Mouse (Mus musculus) C2C12 (cell line): ENCODE results near the gene Ung. TPM values are rescaled to one million over a fixed set of nuclear protein-coding genes. Genes with fewer than 3 reads are reported as not detected.

Experiments
- H3K27me3 ChIP-seq: one replicate; pipeline ENCODE4 v1.6.1; 2011; ENCODE audit not compliant: control insufficient read depth, insufficient read depth, insufficient read length
- H3K36me3 ChIP-seq: one replicate; pipeline ENCODE4 v1.6.1; 2011; ENCODE audit not compliant: control insufficient read depth, insufficient read depth
- H3K4me3 ChIP-seq: one replicate; pipeline ENCODE4 v1.5.1; 2011; ENCODE audit warnings: mild to moderate bottlenecking, control low read depth; ENCODE audit not compliant: poor library complexity, insufficient read depth, severe bottlenecking
- H3K79me2 ChIP-seq: one replicate; pipeline ENCODE4 v1.6.1; 2011; ENCODE audit not compliant: control insufficient read depth, insufficient read depth
- H3K79me3 ChIP-seq: one replicate; pipeline ENCODE4 v1.6.1; 2011; ENCODE audit warnings: low read depth, control low read depth
- H3ac ChIP-seq: one replicate; pipeline ENCODE3; 2011; ENCODE audit warnings: low read depth; ENCODE audit not compliant: control insufficient read depth, insufficient read length
- CEBPB ChIP-seq: IDR thresholded peaks from one replicate; pipeline ENCODE4 v1.6.1; 2011; ENCODE audit warnings: low read depth, mild to moderate bottlenecking, control low read depth, moderate library complexity
- CTCF ChIP-seq: IDR thresholded peaks from one replicate; pipeline ENCODE4 v1.5.1; 2011; ENCODE audit not compliant: control insufficient read depth, insufficient read depth, insufficient read length
- FOSL1 ChIP-seq: IDR thresholded peaks from one replicate; pipeline ENCODE4 v1.8.0; 2011; ENCODE audit warnings: mild to moderate bottlenecking, low read length; ENCODE audit not compliant: poor library complexity, insufficient read depth, severe bottlenecking
- MAX ChIP-seq: IDR thresholded peaks from one replicate; pipeline ENCODE4 v1.6.1; 2011; ENCODE audit warnings: mild to moderate bottlenecking, control low read depth
- MYOD1 ChIP-seq: IDR thresholded peaks from one replicate; pipeline ENCODE4 v1.6.1; 2011; ENCODE audit warnings: low read depth; ENCODE audit not compliant: control insufficient read depth, insufficient read length
- MYOG ChIP-seq: IDR thresholded peaks from one replicate; pipeline ENCODE4 v1.6.1; 2011; ENCODE audit not compliant: control insufficient read depth, insufficient read length; ENCODE audit errors: extremely low read depth
- USF1 ChIP-seq: IDR thresholded peaks from one replicate; pipeline ENCODE4 v1.6.1; 2011; ENCODE audit warnings: low read depth, mild to moderate bottlenecking, control low read depth, moderate library complexity
- polyA plus RNA-seq: library from polyadenylated mRNA; unstranded; fragments of >200 nt; fragmentation: generic; extraction: Trizol; gene quantifications from one replicate; pipeline ENCODE4 v1.2.1, GENCODE M21; 2012; ENCODE audit warnings: missing spikeins

The Ung gene
- polyA plus RNA-seq, 1 experiment = 13.7 TPM

DNA sequence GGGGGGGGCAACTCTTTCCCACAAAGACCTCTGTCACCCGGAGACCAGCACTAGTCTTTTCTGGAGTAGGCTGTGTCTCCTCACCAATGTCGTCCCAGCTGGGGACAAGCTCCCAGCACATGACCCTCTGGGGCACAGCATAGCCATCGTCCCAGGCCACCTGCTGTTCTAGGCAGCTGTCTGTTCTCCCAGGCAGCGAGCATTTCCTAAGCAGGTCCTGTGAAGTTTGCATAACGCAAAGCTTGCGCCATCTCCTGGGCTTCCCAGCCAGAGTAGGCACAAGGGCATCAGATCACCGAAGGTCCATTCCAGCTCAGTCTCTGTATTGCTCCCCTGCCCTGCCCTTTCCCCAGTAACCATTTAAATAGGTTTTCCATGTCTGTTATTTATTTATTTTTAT is 27.1 kb downstream of the Ung start:
- Histone ChIP-seq H3K27me3 (peaks cover 12% of the 10 kb centered on the region), H3K36me3 (no peaks in the 10 kb centered on the region), H3ac (no peak overlapping the region), H3K4me3 (no peak overlapping the region), H3K79me3 (no peaks in the 10 kb centered on the region), H3K79me2 (no peaks in the 10 kb centered on the region)
- TF ChIP-seq CTCF (no peak), FOSL1 (no peak), MYOD1 (no peak), MYOG (no peak), CEBPB (no peak), MAX (no peak), USF1 (no peak)

GRCm38 (mm10) chr5:114161424-114161823 is 31.2 kb downstream of the Ung start:
- no peaks in the 10 kb centered on the region for H3K79me3 ChIP-seq
- H3K4me3 ChIP-seq = no peak overlapping the region
- no peak for TF ChIP-seq MAX
- TF ChIP-seq USF1 = no peak
- TF ChIP-seq MYOG = no peak
- no peak for TF ChIP-seq MYOD1
- no peak for TF ChIP-seq CEBPB
- no peak for TF ChIP-seq FOSL1
- no peak for TF ChIP-seq CTCF
- no peak overlapping the region for H3ac ChIP-seq
- H3K79me2 ChIP-seq = no peaks in the 10 kb centered on the region
- H3K27me3 ChIP-seq = peaks cover 3% of the 10 kb centered on the region
- no peaks in the 10 kb centered on the region for H3K36me3 ChIP-seq

DNA sequence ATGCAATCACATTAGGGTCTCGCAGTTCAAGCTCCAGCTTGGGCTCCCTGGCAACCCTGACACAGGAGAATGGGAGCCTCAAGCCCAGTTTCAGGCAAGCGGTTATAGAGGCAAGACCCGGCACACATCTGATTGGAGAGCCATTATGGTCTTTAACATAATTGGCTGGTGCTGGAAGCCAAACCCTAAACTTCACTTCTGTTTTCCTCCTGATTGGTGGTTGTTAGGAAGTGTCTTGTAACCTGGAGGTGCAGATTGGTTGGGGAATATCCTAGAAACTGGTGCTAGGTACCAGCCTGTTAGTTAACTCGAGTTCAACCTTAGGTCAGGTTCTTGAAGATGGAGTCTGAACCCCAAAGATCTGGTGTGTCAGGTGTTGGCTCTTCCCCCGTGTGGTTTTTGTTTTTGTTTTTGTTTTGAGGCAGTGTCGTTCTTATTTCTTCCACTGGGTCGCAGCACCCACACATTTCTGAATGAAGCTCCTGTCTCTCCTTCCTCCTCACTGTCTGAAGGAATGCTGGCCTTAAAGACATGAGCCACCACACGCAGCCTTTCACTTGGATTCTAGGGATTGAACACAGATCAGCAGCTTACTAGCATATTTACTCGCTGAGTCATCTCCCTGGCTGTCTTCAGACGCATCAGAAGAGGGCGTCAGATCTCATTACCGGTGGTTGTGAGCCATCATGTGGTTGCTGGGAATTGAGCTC is 32.1 kb downstream of the Ung start:
- TF ChIP-seq USF1 = no peak
- TF ChIP-seq MAX = no peak
- no peak for TF ChIP-seq CTCF
- TF ChIP-seq MYOD1 = no peak
- TF ChIP-seq FOSL1 = no peak
- TF ChIP-seq CEBPB = no peak
- Histone ChIP-seq H3K79me2 (no peaks in the 10 kb centered on the region), H3K4me3 (no peak overlapping the region), H3K36me3 (no peaks in the 10 kb centered on the region), H3ac (no peak overlapping the region), H3K27me3 (peaks cover 7% of the 10 kb centered on the region), H3K79me3 (no peaks in the 10 kb centered on the region)

DNA sequence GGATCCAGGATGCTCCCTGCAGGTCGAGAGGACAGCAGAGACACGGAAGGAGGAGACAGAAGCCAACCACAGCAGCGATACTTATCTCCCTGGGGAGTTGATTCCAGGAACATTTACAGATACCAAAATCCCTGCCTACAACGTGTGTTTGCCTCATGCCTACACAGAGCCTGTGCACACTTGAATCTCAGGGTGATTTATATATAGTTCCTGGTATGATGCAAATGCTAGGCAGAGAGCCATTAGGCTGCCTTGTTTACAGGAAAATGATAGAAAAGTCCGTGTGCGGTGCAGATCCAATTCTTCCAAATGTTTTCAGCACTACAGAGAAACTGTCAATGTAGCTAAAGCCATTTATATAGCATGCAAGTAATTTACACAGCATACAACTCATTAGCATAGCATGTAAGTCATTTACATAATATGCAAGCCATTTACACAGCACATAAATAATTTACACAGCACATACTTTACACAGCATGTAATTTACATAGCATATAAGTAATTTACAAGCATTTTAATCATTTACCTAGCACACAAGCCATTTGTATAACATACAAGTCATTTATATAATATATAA is 33.0 kb downstream of the Ung start:
- H3K79me2 ChIP-seq = no peaks in the 10 kb centered on the region
- H3K4me3 ChIP-seq = no peak overlapping the region
- no peak overlapping the region for H3ac ChIP-seq
- H3K36me3 ChIP-seq = no peaks in the 10 kb centered on the region
- peaks cover 7% of the 10 kb centered on the region for H3K27me3 ChIP-seq
- no peak for TF ChIP-seq MAX
- no peak for TF ChIP-seq CEBPB
- no peak for TF ChIP-seq USF1
- no peak for TF ChIP-seq FOSL1
- TF ChIP-seq CTCF = no peak
- TF ChIP-seq MYOD1 = no peak
- TF ChIP-seq MYOG = no peak
- H3K79me3 ChIP-seq = no peaks in the 10 kb centered on the region

DNA sequence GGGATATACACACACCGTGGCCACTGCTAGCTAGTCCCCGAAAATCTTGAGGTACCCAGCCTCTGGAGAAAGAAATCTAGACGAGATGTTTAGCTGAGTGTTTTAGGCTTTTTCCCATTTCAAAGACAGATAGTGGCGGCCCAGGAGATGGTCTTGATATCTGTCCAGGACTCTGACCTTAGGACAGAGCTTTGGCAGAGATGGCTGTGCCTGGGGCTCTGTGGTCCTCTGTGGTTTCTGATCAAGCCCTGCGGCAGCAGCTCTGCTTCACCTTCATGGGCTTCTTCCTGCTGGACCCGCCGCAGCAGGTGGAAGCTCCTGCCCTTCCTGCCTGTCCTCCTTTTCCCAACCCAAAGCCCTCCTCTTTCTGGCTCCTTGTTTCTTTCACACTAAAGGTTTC is 40.2 kb downstream of the Ung start:
- no peak overlapping the region for H3ac ChIP-seq
- no peaks in the 10 kb centered on the region for H3K36me3 ChIP-seq
- TF ChIP-seq MYOG (no peak), CTCF (no peak), USF1 (no peak), FOSL1 (no peak), MYOD1 (no peak), CEBPB (no peak), MAX (no peak)
- H3K27me3 ChIP-seq = peaks cover 7% of the 10 kb centered on the region
- no peak overlapping the region for H3K4me3 ChIP-seq
- H3K79me2 ChIP-seq = no peaks in the 10 kb centered on the region
- no peaks in the 10 kb centered on the region for H3K79me3 ChIP-seq

DNA sequence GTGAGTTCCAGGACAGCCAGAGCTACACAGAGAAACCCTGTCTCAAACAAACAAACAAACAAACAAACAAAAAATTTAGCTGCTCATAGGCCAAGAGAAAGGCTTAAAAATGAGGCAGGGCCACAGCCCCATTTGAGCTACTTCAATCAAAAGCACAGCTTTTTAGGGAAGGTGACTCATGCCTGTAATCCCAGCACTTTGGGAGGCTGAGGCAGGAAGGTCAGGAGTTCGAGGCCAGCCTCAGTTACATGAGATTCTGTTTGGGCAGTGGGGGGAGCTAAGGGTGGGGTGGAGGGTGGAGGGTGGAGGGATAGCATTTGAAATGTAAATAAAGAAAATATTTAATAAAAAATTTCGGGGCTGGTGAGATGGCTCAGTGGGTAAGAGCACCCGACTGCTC is 42.8 kb downstream of the Ung start:
- no peak overlapping the region for H3ac ChIP-seq
- no peaks in the 10 kb centered on the region for H3K36me3 ChIP-seq
- H3K79me3 ChIP-seq = no peaks in the 10 kb centered on the region
- TF ChIP-seq MYOG = no peak
- no peak for TF ChIP-seq CTCF
- TF ChIP-seq CEBPB = no peak
- no peak for TF ChIP-seq USF1
- TF ChIP-seq MYOD1 = no peak
- no peak for TF ChIP-seq FOSL1
- no peak for TF ChIP-seq MAX
- no peaks in the 10 kb centered on the region for H3K79me2 ChIP-seq
- H3K4me3 ChIP-seq = no peak overlapping the region
- no peaks in the 10 kb centered on the region for H3K27me3 ChIP-seq
